Mouse (Mus musculus) kidney, embryonic 14.5 days (tissue): ENCODE results near the gene Mettl13. TPM values are rescaled to one million over a fixed set of nuclear protein-coding genes. Genes with fewer than 3 reads are reported as not detected.

Experiments used
- ATAC-seq: fragments of 200-750 bp; cut with Nextera tagmentation; 2 replicates; pipeline ENCODE4 v1.8.0; 2017; ENCODE audit warnings: moderate number of reproducible peaks, mild to moderate bottlenecking, moderate TSS enrichment, moderate library complexity; ENCODE audit not compliant: low FRiP score, low TSS enrichment
- H3K27ac ChIP-seq: fragments of 300-500 bp; sonication (generic); 2 replicates; pipeline ENCODE4 v1.5.1; 2014; ENCODE audit warnings: low read depth, mild to moderate bottlenecking, low read length, moderate library complexity, mixed read lengths
- H3K27me3 ChIP-seq: fragments of 300-500 bp; sonication (generic); 2 replicates; pipeline ENCODE4 v1.6.1; 2014; ENCODE audit warnings: mild to moderate bottlenecking, low read length; ENCODE audit not compliant: control insufficient read depth, insufficient read depth
- H3K36me3 ChIP-seq: fragments of 300-500 bp; sonication (generic); 2 replicates; pipeline ENCODE4 v1.6.1; 2014; ENCODE audit warnings: low read length, mixed read lengths; ENCODE audit not compliant: control insufficient read depth, insufficient read depth
- H3K4me1 ChIP-seq: fragments of 300-500 bp; sonication (generic); 2 replicates; pipeline ENCODE4 v1.6.1; 2014; ENCODE audit warnings: low read length, mixed read lengths; ENCODE audit not compliant: control insufficient read depth, insufficient read depth
- H3K4me2 ChIP-seq: fragments of 300-500 bp; sonication (generic); replicated peaks from 2 replicates; pipeline ENCODE4 v1.6.1; 2014; ENCODE audit warnings: low read depth, mild to moderate bottlenecking, low read length
- H3K4me3 ChIP-seq: fragments of 300-500 bp; sonication (generic); 2 replicates; pipeline ENCODE4 v1.5.1; 2014; ENCODE audit warnings: mild to moderate bottlenecking, low read length
- H3K9ac ChIP-seq: fragments of 300-500 bp; sonication (generic); 2 replicates; pipeline ENCODE4 v1.6.1; 2014; ENCODE audit warnings: low read depth, mild to moderate bottlenecking, low read length, moderate library complexity
- H3K9me3 ChIP-seq: fragments of 300-500 bp; sonication (generic); 2 replicates; pipeline ENCODE4 v1.6.1; 2016; ENCODE audit warnings: low read length; ENCODE audit not compliant: control insufficient read depth
- WGBS: fragments of 180-500 bp; shearing (Covaris S2); extraction: QIAGEN DNeasy Blood & Tissue Kit; methylation state at CpG from one replicate; pipeline ENCODE4 v1.1.7; 2014; 5-methylcytosine and 5-hydroxymethylcytosine counted together
- polyA plus RNA-seq: library from polyadenylated mRNA; unstranded; fragments of >200 nt; fragmentation: Nextera tagmentation; extraction: Ambion mirVana; gene quantifications from 2 replicates; pipeline ENCODE4 v1.2.1, GENCODE M21; 2014

Gene Mettl13
- polyA plus RNA-seq, 1 experiment from 2014 or later: 19.3 TPM

- Histone ChIP-seq H3K4me1 (peaks cover 7% of the 10 kb centered on the region; the same call in 1 of the 2 replicates), H3K27me3 (no peaks in the 10 kb centered on the region), H3K4me2 (peak overlapping the region; percentile 66), H3K9ac (peak overlapping the region; percentile 88), H3K4me3 (peak overlapping the region; percentile 92), H3K9me3 (peaks cover 5% of the 10 kb centered on the region; the same call in 1 of the 2 replicates), H3K36me3 (peaks cover 15% of the 10 kb centered on the region; the same call in 1 of the 2 replicates), H3K27ac (peak overlapping the region; percentile 89; the same call in 1 of the 2 replicates)
- no peak for ATAC-seq
- WGBS: under 1% methylated on average over 46 of the region's 46 CpGs
Observed at GRCm38 (mm10) chr1:162570931-162571601, 22.7 kb upstream of the Mettl13 start.

GRCm38 (mm10) chr1:162570260-162570748 lies 22.0 kb upstream of the Mettl13 start, which contains the start of gene Vamp4:
Gene Vamp4, plus strand, starts transcription at chr1:162570515.
- H3K27me3 ChIP-seq: no peaks in the 10 kb centered on the region
- H3K36me3 ChIP-seq: peaks cover 11% of the 10 kb centered on the region; the same call in 1 of the 2 replicates
- H3K4me2 ChIP-seq: peak within 1 kb of the TSS; percentile 66
- H3K27ac ChIP-seq: peak within 1 kb of the TSS; percentile 89; the same call in 1 of the 2 replicates
- peak; percentile 98 for ATAC-seq
- H3K9ac ChIP-seq: peak within 1 kb of the TSS; percentile 88
- peaks cover 7% of the 10 kb centered on the region; the same call in 1 of the 2 replicates for H3K4me1 ChIP-seq
- peaks cover 5% of the 10 kb centered on the region; the same call in 1 of the 2 replicates for H3K9me3 ChIP-seq
- H3K4me3 ChIP-seq: peak within 1 kb of the TSS; percentile 92
- WGBS: under 1% methylated on average over 38 of the region's 43 CpGs

- H3K27me3 ChIP-seq: no peaks in the 10 kb centered on the region
- no peaks in the 10 kb centered on the region for H3K9me3 ChIP-seq
- peaks cover 7% of the 10 kb centered on the region; the same call in 1 of the 2 replicates for H3K4me1 ChIP-seq
- 21% methylated on average over 3 of the region's 3 CpGs for WGBS
- no peak overlapping the region for H3K9ac ChIP-seq
- no peak overlapping the region for H3K4me3 ChIP-seq
- no peak overlapping the region for H3K27ac ChIP-seq
- H3K4me2 ChIP-seq: no peak overlapping the region
- no peaks in the 10 kb centered on the region for H3K36me3 ChIP-seq
- ATAC-seq: no peak
Observed at GRCm38 (mm10) chr1:162567351-162567750, 19.0 kb upstream of the Mettl13 start.

- Histone ChIP-seq H3K27me3 (no peaks in the 10 kb centered on the region), H3K4me2 (no peak overlapping the region), H3K27ac (no peak overlapping the region), H3K4me1 (peaks cover 2% of the 10 kb centered on the region; the same call in 1 of the 2 replicates), H3K36me3 (no peaks in the 10 kb centered on the region), H3K9me3 (no peaks in the 10 kb centered on the region), H3K4me3 (no peak overlapping the region), H3K9ac (no peak overlapping the region)
- WGBS: 43% methylated on average over 3 of the region's 3 CpGs
- no peak for ATAC-seq
Observed at GRCm38 (mm10) chr1:162564992-162565391, 16.6 kb upstream of the Mettl13 start.

GRCm38 (mm10) chr1:162563236-162563635 lies 14.9 kb upstream of the Mettl13 start:
- H3K36me3 ChIP-seq: no peaks in the 10 kb centered on the region
- no peak for ATAC-seq
- H3K27ac ChIP-seq: no peak overlapping the region
- H3K4me2 ChIP-seq: no peak overlapping the region
- H3K9me3 ChIP-seq: no peaks in the 10 kb centered on the region
- no peak overlapping the region for H3K9ac ChIP-seq
- 79% methylated on average over 1 of the region's 1 CpGs for WGBS
- H3K27me3 ChIP-seq: no peaks in the 10 kb centered on the region
- no peak overlapping the region for H3K4me3 ChIP-seq
- no peaks in the 10 kb centered on the region for H3K4me1 ChIP-seq

GRCm38 (mm10) chr1:162554193-162554592 lies 5.8 kb upstream of the Mettl13 start:
- WGBS: 89% methylated on average over 3 of the region's 3 CpGs
- H3K27me3 ChIP-seq: no peaks in the 10 kb centered on the region

GRCm38 (mm10) chr1:162552956-162553355 lies 4.6 kb upstream of the Mettl13 start:
- Histone ChIP-seq H3K36me3 (no peaks in the 10 kb centered on the region), H3K9ac (no peak overlapping the region), H3K27ac (no peak overlapping the region), H3K4me1 (no peaks in the 10 kb centered on the region), H3K4me2 (no peak overlapping the region), H3K27me3 (no peaks in the 10 kb centered on the region), H3K4me3 (no peak overlapping the region), H3K9me3 (no peaks in the 10 kb centered on the region)
- no peak for ATAC-seq
- 92% methylated on average over 9 of the region's 9 CpGs for WGBS

More at GRCm38 (mm10) chr1:162554193-162554592, 5.8 kb upstream of the Mettl13 start:
- Histone ChIP-seq H3K4me2 (no peak overlapping the region), H3K27ac (no peak overlapping the region), H3K4me3 (no peak overlapping the region), H3K4me1 (no peaks in the 10 kb centered on the region), H3K9me3 (no peaks in the 10 kb centered on the region), H3K9ac (no peak overlapping the region), H3K36me3 (no peaks in the 10 kb centered on the region)
- ATAC-seq: no peak

- 75% methylated on average over 5 of the region's 5 CpGs for WGBS
- Histone ChIP-seq H3K4me3 (no peak overlapping the region), H3K9me3 (no peaks in the 10 kb centered on the region), H3K4me1 (peaks cover 8% of the 10 kb centered on the region), H3K4me2 (no peak overlapping the region), H3K27me3 (no peaks in the 10 kb centered on the region), H3K27ac (no peak overlapping the region), H3K9ac (no peak overlapping the region), H3K36me3 (peaks cover 14% of the 10 kb centered on the region; the same call in 1 of the 2 replicates)
- no peak for ATAC-seq
Observed at GRCm38 (mm10) chr1:162549615-162550283, 1.4 kb upstream of the Mettl13 start.
